Mouse (Mus musculus) heart, embryonic 14.5 days (tissue): ENCODE data around the gene Snd1. TPM values are rescaled to one million over a fixed set of nuclear protein-coding genes. Genes with fewer than 3 reads are reported as not detected.

Experiments used
- ATAC-seq: fragments of 200-750 bp; cut with Nextera tagmentation; 2 replicates; pipeline ENCODE4 v1.8.0; 2017; ENCODE audit warnings: low read depth, moderate TSS enrichment; ENCODE audit not compliant: insufficient number of reproducible peaks, insufficient read depth, low FRiP score
- H3K27ac ChIP-seq, 2 experiments: fragments of 200-500 bp in 1 of 2; fragments of 300-500 bp in 1 of 2; sonication (generic) in 1 of 2; replicated peaks in 1 of 2; 2 replicates each; pipeline ENCODE4 v1.5.1; 2012 to 2014; ENCODE audit warnings: low read depth in 2 of 2, low read length in 2 of 2, control low read depth in 1 of 2, mild to moderate bottlenecking in 1 of 2, mixed read lengths in 1 of 2; ENCODE audit not compliant: control insufficient read depth in 1 of 2, insufficient read depth in 1 of 2
- H3K27me3 ChIP-seq: fragments of 300-500 bp; sonication (generic); 2 replicates; pipeline ENCODE4 v1.6.1; 2014; ENCODE audit warnings: mild to moderate bottlenecking, low read length, control low read depth; ENCODE audit not compliant: control insufficient read depth, insufficient read depth
- H3K36me3 ChIP-seq: fragments of 300-500 bp; sonication (generic); 2 replicates; pipeline ENCODE4 v1.6.1; 2014; ENCODE audit warnings: mild to moderate bottlenecking, control low read depth, low read length, mixed read lengths; ENCODE audit not compliant: control insufficient read depth, insufficient read depth
- H3K4me1 ChIP-seq, 2 experiments: fragments of 200-500 bp in 1 of 2; fragments of 300-500 bp in 1 of 2; sonication (generic) in 1 of 2; 2 replicates each; pipeline ENCODE4 v1.6.1; 2012 to 2014; ENCODE audit warnings: low read length in 2 of 2, control low read depth in 1 of 2, mixed read lengths in 1 of 2; ENCODE audit not compliant: control insufficient read depth in 2 of 2, insufficient read depth in 2 of 2
- H3K4me2 ChIP-seq: fragments of 300-500 bp; sonication (generic); 2 replicates; pipeline ENCODE4 v1.6.1; 2014; ENCODE audit warnings: mild to moderate bottlenecking, low read length
- H3K4me3 ChIP-seq, 2 experiments: fragments of 200-500 bp in 1 of 2; fragments of 300-500 bp in 1 of 2; sonication (generic) in 1 of 2; 2 replicates each; pipeline ENCODE4 v1.5.1; 2012 to 2014; ENCODE audit warnings: low read length in 2 of 2, mild to moderate bottlenecking in 2 of 2, control low read depth in 1 of 2, low read depth in 1 of 2, moderate library complexity in 1 of 2; ENCODE audit not compliant: control insufficient read depth in 1 of 2, insufficient read depth in 1 of 2
- H3K9ac ChIP-seq: fragments of 300-500 bp; sonication (generic); 2 replicates; pipeline ENCODE4 v1.6.1; 2014; ENCODE audit warnings: mild to moderate bottlenecking, low read length
- H3K9me3 ChIP-seq: fragments of 300-500 bp; sonication (generic); 2 replicates; pipeline ENCODE4 v1.6.1; 2016; ENCODE audit warnings: low read length, control low read depth; ENCODE audit not compliant: control insufficient read depth
- WGBS: fragments of 180-500 bp; shearing (Covaris S2); extraction: QIAGEN DNeasy Blood & Tissue Kit; methylation state at CpG from one replicate; pipeline ENCODE4 v1.1.7; 2014; 5-methylcytosine and 5-hydroxymethylcytosine counted together
- polyA plus RNA-seq: library from polyadenylated mRNA; unstranded; fragments of >200 nt; fragmentation: Nextera tagmentation; extraction: Ambion mirVana; gene quantifications from 2 replicates; pipeline ENCODE4 v1.2.1, GENCODE M21; 2014

Gene Snd1
- polyA plus RNA-seq, 1 experiment from 2014 or later = 80.0 TPM

GRCm38 (mm10) chr6:28597266-28597665 lies 122.3 kb downstream of the Snd1 start:
- no peak for ATAC-seq
- no peak overlapping the region for H3K9ac ChIP-seq

GRCm38 (mm10) chr6:28599120-28599519 lies 124.2 kb downstream of the Snd1 start:
- no peaks in the 10 kb centered on the region for H3K36me3 ChIP-seq
- H3K4me2 ChIP-seq = no peak overlapping the region
- no peak overlapping the region for H3K4me3 ChIP-seq
- peaks cover 5 to 15% of the 10 kb centered on the region in 2 experiments for H3K4me1 ChIP-seq
- no peak overlapping the region for H3K27ac ChIP-seq
- no peaks in the 10 kb centered on the region for H3K9me3 ChIP-seq
- 77% methylated on average over 5 of the region's 5 CpGs for WGBS
- H3K9ac ChIP-seq = no peak overlapping the region
- ATAC-seq = no peak
- no peaks in the 10 kb centered on the region for H3K27me3 ChIP-seq

More at GRCm38 (mm10) chr6:28597266-28597665, 122.3 kb downstream of the Snd1 start:
- H3K27ac ChIP-seq = no peak overlapping the region
- H3K36me3 ChIP-seq = 0 out of 2 replicates have a peak, but pooled peaks cover 2% of the 10 kb centered on the region
- no peaks in the 10 kb centered on the region for H3K9me3 ChIP-seq
- no peak overlapping the region for H3K4me2 ChIP-seq
- H3K4me1 ChIP-seq = peaks cover 0 to 3% of the 10 kb centered on the region in 2 experiments; a peak in 2 of 4 replicates
- H3K4me3 ChIP-seq = no peak overlapping the region
- no peaks in the 10 kb centered on the region for H3K27me3 ChIP-seq
- 77% methylated on average over 5 of the region's 5 CpGs for WGBS

GRCm38 (mm10) chr6:28600404-28600803 lies 125.5 kb downstream of the Snd1 start:
- H3K27me3 ChIP-seq = no peaks in the 10 kb centered on the region
- no peak overlapping the region for H3K4me3 ChIP-seq
- ATAC-seq = no peak
- no peaks in the 10 kb centered on the region for H3K36me3 ChIP-seq
- H3K4me1 ChIP-seq = peaks cover 5 to 19% of the 10 kb centered on the region in 2 experiments
- no peak overlapping the region for H3K9ac ChIP-seq
- no peaks in the 10 kb centered on the region for H3K9me3 ChIP-seq
- H3K4me2 ChIP-seq = no peak overlapping the region
- H3K27ac ChIP-seq = no peak overlapping the region

GRCm38 (mm10) chr6:28603401-28603800 lies 128.5 kb downstream of the Snd1 start:
- H3K27ac ChIP-seq = peak overlapping the region; percentile 35 to 62; a peak in 3 of 4 replicates
- no peaks in the 10 kb centered on the region for H3K27me3 ChIP-seq
- H3K9ac ChIP-seq = 0 out of 2 replicates have a peak overlapping the region, but pooled peaks have one; percentile 21
- 28% methylated on average over 3 of the region's 3 CpGs for WGBS
- ATAC-seq = no peak
- H3K4me3 ChIP-seq = no peak overlapping the region
- H3K36me3 ChIP-seq = no peaks in the 10 kb centered on the region
- peak overlapping the region; percentile 33 for H3K4me2 ChIP-seq
- peaks cover 5 to 19% of the 10 kb centered on the region in 2 experiments for H3K4me1 ChIP-seq
- H3K9me3 ChIP-seq = no peaks in the 10 kb centered on the region

GRCm38 (mm10) chr6:28603823-28604222 lies 128.9 kb downstream of the Snd1 start:
- no peaks in the 10 kb centered on the region for H3K9me3 ChIP-seq
- 9% methylated on average over 3 of the region's 3 CpGs for WGBS
- H3K36me3 ChIP-seq = no peaks in the 10 kb centered on the region
- H3K27ac ChIP-seq = peak overlapping the region; percentile 35 to 62; a peak in 3 of 4 replicates
- no peak overlapping the region for H3K4me3 ChIP-seq
- peak overlapping the region; percentile 33 for H3K4me2 ChIP-seq
- no peaks in the 10 kb centered on the region for H3K27me3 ChIP-seq
- peaks cover 5 to 19% of the 10 kb centered on the region in 2 experiments for H3K4me1 ChIP-seq
- ATAC-seq = no peak
- 0 out of 2 replicates have a peak overlapping the region, but pooled peaks have one; percentile 21 for H3K9ac ChIP-seq

GRCm38 (mm10) chr6:28609291-28609690 lies 134.4 kb downstream of the Snd1 start:
- H3K27ac ChIP-seq = no peak overlapping the region
- no peak for ATAC-seq
- 68% methylated on average over 4 of the region's 4 CpGs for WGBS

GRCm38 (mm10) chr6:28610127-28610526 lies 135.2 kb downstream of the Snd1 start:
- H3K27ac ChIP-seq = no peak overlapping the region
- H3K4me3 ChIP-seq = no peak overlapping the region
- no peak overlapping the region for H3K9ac ChIP-seq
- H3K9me3 ChIP-seq = no peaks in the 10 kb centered on the region
- H3K4me2 ChIP-seq = no peak overlapping the region
- H3K36me3 ChIP-seq = no peaks in the 10 kb centered on the region
- H3K27me3 ChIP-seq = no peaks in the 10 kb centered on the region
- H3K4me1 ChIP-seq = no peaks in the 10 kb centered on the region
- 100% methylated on average over 1 of the region's 1 CpGs for WGBS
- ATAC-seq = no peak

More at GRCm38 (mm10) chr6:28609291-28609690, 134.4 kb downstream of the Snd1 start:
- Histone ChIP-seq H3K36me3 (no peaks in the 10 kb centered on the region), H3K4me1 (peaks cover 0 to 3% of the 10 kb centered on the region in 2 experiments; a peak in 1 of 4 replicates), H3K4me3 (no peak overlapping the region), H3K9ac (no peak overlapping the region), H3K27me3 (no peaks in the 10 kb centered on the region), H3K4me2 (no peak overlapping the region), H3K9me3 (no peaks in the 10 kb centered on the region)

GRCm38 (mm10) chr6:28613441-28613840 lies 138.5 kb downstream of the Snd1 start:
- Histone ChIP-seq H3K27ac (no peak overlapping the region), H3K27me3 (no peaks in the 10 kb centered on the region), H3K36me3 (no peaks in the 10 kb centered on the region), H3K9me3 (no peaks in the 10 kb centered on the region), H3K4me3 (no peak overlapping the region), H3K4me2 (no peak overlapping the region), H3K9ac (no peak overlapping the region), H3K4me1 (peaks cover 6 to 9% of the 10 kb centered on the region in 2 experiments)
- 81% methylated on average over 4 of the region's 4 CpGs for WGBS
- ATAC-seq = no peak
